Mouse (Mus musculus): Measurements from ENCODE around the gene Itga8. TPM values are rescaled to one million over a fixed set of nuclear protein-coding genes. Genes with fewer than 3 reads are reported as not detected.

The Itga8 gene
- polyA plus RNA-seq, 1 experiment from 2014 or later = 3.2 TPM

GRCm38 (mm10) chr2:12213464-12213790, 88.3 kb downstream of the Itga8 start:
- Histone ChIP-seq H3K36me3 (no peaks in the 10 kb centered on the region), H3K4me3 (no peak overlapping the region), H3K27ac (no peak overlapping the region), H3K4me1 (replicated peaks) (no peaks in the 10 kb centered on the region), H3K9me3 (no peaks in the 10 kb centered on the region), H3K27me3 (ENCODE audit: insufficient read depth, poor library complexity, severe bottlenecking) (no peaks in the 10 kb centered on the region)
- no peak for DNase-seq (ENCODE audit: low spot score)
- 80% methylated on average over 4 of the region's 4 CpGs for WGBS

GRCm38 (mm10) chr2:12212662-12213463, 88.9 kb downstream of the Itga8 start:
- Histone ChIP-seq H3K9me3 (no peaks in the 10 kb centered on the region), H3K4me3 (no peak overlapping the region), H3K27ac (no peak overlapping the region), H3K27me3 (ENCODE audit: insufficient read depth, poor library complexity, severe bottlenecking) (no peaks in the 10 kb centered on the region), H3K4me1 (replicated peaks) (no peaks in the 10 kb centered on the region), H3K36me3 (no peaks in the 10 kb centered on the region)
- WGBS = 57% methylated on average over 3 of the region's 3 CpGs
- peak; percentile 14 for DNase-seq (ENCODE audit: low spot score)

GRCm38 (mm10) chr2:12208142-12208541, 93.6 kb downstream of the Itga8 start:
- H3K36me3 ChIP-seq = no peaks in the 10 kb centered on the region
- no peaks in the 10 kb centered on the region for H3K27me3 ChIP-seq (ENCODE audit: insufficient read depth, poor library complexity, severe bottlenecking)
- H3K9me3 ChIP-seq = no peaks in the 10 kb centered on the region
- H3K27ac ChIP-seq = no peak overlapping the region
- no peaks in the 10 kb centered on the region for H3K4me1 ChIP-seq (replicated peaks)
- H3K4me3 ChIP-seq = no peak overlapping the region
- 83% methylated on average over 6 of the region's 6 CpGs for WGBS
- no peak for DNase-seq (ENCODE audit: low spot score)

GRCm38 (mm10) chr2:12206353-12206752, 95.4 kb downstream of the Itga8 start:
- no peak overlapping the region for H3K4me3 ChIP-seq
- H3K9me3 ChIP-seq = no peaks in the 10 kb centered on the region
- DNase-seq (ENCODE audit: low spot score) = no peak
- H3K27me3 ChIP-seq (ENCODE audit: insufficient read depth, poor library complexity, severe bottlenecking) = no peaks in the 10 kb centered on the region
- no peak overlapping the region for H3K27ac ChIP-seq
- H3K4me1 ChIP-seq (replicated peaks) = no peaks in the 10 kb centered on the region
- H3K36me3 ChIP-seq = no peaks in the 10 kb centered on the region
- WGBS = 72% methylated on average over 5 of the region's 5 CpGs

GRCm38 (mm10) chr2:12205875-12206274, 95.8 kb downstream of the Itga8 start:
- no peaks in the 10 kb centered on the region for H3K4me1 ChIP-seq (replicated peaks)
- no peak overlapping the region for H3K27ac ChIP-seq
- H3K4me3 ChIP-seq = no peak overlapping the region
- H3K9me3 ChIP-seq = no peaks in the 10 kb centered on the region
- no peaks in the 10 kb centered on the region for H3K27me3 ChIP-seq (ENCODE audit: insufficient read depth, poor library complexity, severe bottlenecking)
- WGBS = 55% methylated on average over 5 of the region's 5 CpGs
- no peak for DNase-seq (ENCODE audit: low spot score)
- no peaks in the 10 kb centered on the region for H3K36me3 ChIP-seq

GRCm38 (mm10) chr2:12203231-12203630, 98.5 kb downstream of the Itga8 start:
- Histone ChIP-seq H3K36me3 (no peaks in the 10 kb centered on the region), H3K27me3 (ENCODE audit: insufficient read depth, poor library complexity, severe bottlenecking) (no peaks in the 10 kb centered on the region), H3K9me3 (no peaks in the 10 kb centered on the region), H3K4me3 (no peak overlapping the region), H3K4me1 (replicated peaks) (no peaks in the 10 kb centered on the region), H3K27ac (no peak overlapping the region)
- DNase-seq (ENCODE audit: low spot score) = no peak
- 90% methylated on average over 10 of the region's 10 CpGs for WGBS

- H3K27me3 ChIP-seq (ENCODE audit: insufficient read depth, poor library complexity, severe bottlenecking) = no peaks in the 10 kb centered on the region
- 87% methylated on average over 7 of the region's 7 CpGs for WGBS
- no peak overlapping the region for H3K4me3 ChIP-seq
- H3K4me1 ChIP-seq (replicated peaks) = no peaks in the 10 kb centered on the region
- no peak for DNase-seq (ENCODE audit: low spot score)
- H3K36me3 ChIP-seq = no peaks in the 10 kb centered on the region
- H3K27ac ChIP-seq = no peak overlapping the region
- H3K9me3 ChIP-seq = no peaks in the 10 kb centered on the region
These were observed 103.0 kb downstream of the Itga8 start for GRCm38 (mm10) chr2:12198699-12199098.

GRCm38 (mm10) chr2:12198214-12198613, 103.5 kb downstream of the Itga8 start:
- Histone ChIP-seq H3K9me3 (no peaks in the 10 kb centered on the region), H3K27ac (no peak overlapping the region), H3K36me3 (no peaks in the 10 kb centered on the region), H3K27me3 (ENCODE audit: insufficient read depth, poor library complexity, severe bottlenecking) (no peaks in the 10 kb centered on the region), H3K4me3 (no peak overlapping the region), H3K4me1 (replicated peaks) (no peaks in the 10 kb centered on the region)
- no peak for DNase-seq (ENCODE audit: low spot score)
- 86% methylated on average over 3 of the region's 3 CpGs for WGBS

- WGBS = 93% methylated on average over 4 of the region's 4 CpGs
- no peaks in the 10 kb centered on the region for H3K27me3 ChIP-seq (ENCODE audit: insufficient read depth, poor library complexity, severe bottlenecking)
- no peak overlapping the region for H3K4me3 ChIP-seq
- H3K4me1 ChIP-seq (replicated peaks) = no peaks in the 10 kb centered on the region
- H3K27ac ChIP-seq = no peak overlapping the region
- no peaks in the 10 kb centered on the region for H3K36me3 ChIP-seq
- DNase-seq (ENCODE audit: low spot score) = no peak
- H3K9me3 ChIP-seq = no peaks in the 10 kb centered on the region
These were observed 104.0 kb downstream of the Itga8 start for GRCm38 (mm10) chr2:12197711-12198110.

GRCm38 (mm10) chr2:12189026-12189425, 112.7 kb downstream of the Itga8 start:
- peaks cover 4% of the 10 kb centered on the region; the same call in 1 of the 2 replicates for H3K4me1 ChIP-seq (replicated peaks)
- WGBS = 62% methylated on average over 6 of the region's 6 CpGs
- H3K27ac ChIP-seq = no peak overlapping the region
- H3K27me3 ChIP-seq (ENCODE audit: insufficient read depth, poor library complexity, severe bottlenecking) = no peaks in the 10 kb centered on the region
- H3K4me3 ChIP-seq = no peak overlapping the region
- no peak for DNase-seq (ENCODE audit: low spot score)
- no peaks in the 10 kb centered on the region for H3K9me3 ChIP-seq
- no peaks in the 10 kb centered on the region for H3K36me3 ChIP-seq

- no peaks in the 10 kb centered on the region for H3K27me3 ChIP-seq (ENCODE audit: insufficient read depth, poor library complexity, severe bottlenecking)
- no peaks in the 10 kb centered on the region for H3K36me3 ChIP-seq
- WGBS = 55% methylated on average over 5 of the region's 5 CpGs
These were observed 114.1 kb downstream of the Itga8 start for GRCm38 (mm10) chr2:12187646-12188045.

GRCm38 (mm10) chr2:12182402-12182948, 119.2 kb downstream of the Itga8 start:
- no peak overlapping the region for H3K27ac ChIP-seq
- no peaks in the 10 kb centered on the region for H3K36me3 ChIP-seq
- no peak overlapping the region for H3K4me3 ChIP-seq
- no peaks in the 10 kb centered on the region for H3K27me3 ChIP-seq (ENCODE audit: insufficient read depth, poor library complexity, severe bottlenecking)
- H3K4me1 ChIP-seq (replicated peaks) = no peaks in the 10 kb centered on the region
- peak; percentile 8 for DNase-seq (ENCODE audit: low spot score)
- H3K9me3 ChIP-seq = no peaks in the 10 kb centered on the region
- WGBS = 66% methylated on average over 8 of the region's 8 CpGs

More at GRCm38 (mm10) chr2:12187646-12188045, 114.1 kb downstream of the Itga8 start:
- peaks cover 4% of the 10 kb centered on the region; the same call in 1 of the 2 replicates for H3K4me1 ChIP-seq (replicated peaks)
- DNase-seq (ENCODE audit: low spot score) = no peak
- no peak overlapping the region for H3K27ac ChIP-seq
- no peak overlapping the region for H3K4me3 ChIP-seq
- H3K9me3 ChIP-seq = no peaks in the 10 kb centered on the region

- DNase-seq (ENCODE audit: low spot score) = no peak
- WGBS = 78% methylated on average over 2 of the region's 2 CpGs
- Histone ChIP-seq H3K27ac (no peak overlapping the region), H3K9me3 (no peaks in the 10 kb centered on the region), H3K4me1 (replicated peaks) (no peaks in the 10 kb centered on the region), H3K4me3 (no peak overlapping the region), H3K36me3 (no peaks in the 10 kb centered on the region), H3K27me3 (ENCODE audit: insufficient read depth, poor library complexity, severe bottlenecking) (no peaks in the 10 kb centered on the region)
These were observed 121.1 kb downstream of the Itga8 start for GRCm38 (mm10) chr2:12180635-12181034.

Data from hindbrain, embryonic 10.5 days (tissue).